Mouse (Mus musculus): ENCODE measurements around the gene Pde1c. TPM values are rescaled to one million over a fixed set of nuclear protein-coding genes. Genes with fewer than 3 reads are reported as not detected.

Gene Pde1c
- total RNA-seq, 2 experiments from 2014 or later, result 3.1 to 6.3 TPM

- Histone ChIP-seq H3K4me3 (no peak overlapping the region), H3K27ac (no peak overlapping the region)
- intact Hi-C loops (cut with DNase I), result loop anchor here (10.0 kb wide), 1 partner anchor 261 kb away; no protein-coding TSS in a partner anchor
- DNase-seq (ENCODE audit: extremely low spot score in 1 of 2, low spot score in 2 of 2), result no peak
- TF ChIP-seq CTCF (IDR thresholded peaks at IDR 0.05), result no peak
These were observed 143.1 kb downstream of the Pde1c start for GRCm38 (mm10) chr6:56425846-56426245.

GRCm38 (mm10) chr6:56422866-56423265 is 146.0 kb downstream of the Pde1c start:
- Histone ChIP-seq H3K27ac (no peak overlapping the region), H3K4me3 (no peak overlapping the region)
- intact Hi-C loops (cut with DNase I), result loop anchor here (10.0 kb wide), 1 partner anchor 258 kb away; no protein-coding TSS in a partner anchor
- DNase-seq (ENCODE audit: extremely low spot score in 1 of 2, low spot score in 2 of 2), result no peak
- no peak for TF ChIP-seq CTCF (IDR thresholded peaks at IDR 0.05)

GRCm38 (mm10) chr6:56416191-56416590 is 152.7 kb downstream of the Pde1c start:
- no peak for TF ChIP-seq CTCF (IDR thresholded peaks at IDR 0.05)

GRCm38 (mm10) chr6:56389178-56389577 is 179.7 kb downstream of the Pde1c start:
- no peak overlapping the region for H3K4me3 ChIP-seq
- no peak for TF ChIP-seq CTCF (IDR thresholded peaks at IDR 0.05)
- intact Hi-C loops (cut with DNase I), result no loop called here
- H3K27ac ChIP-seq, result no peak overlapping the region
- DNase-seq (ENCODE audit: extremely low spot score in 1 of 2, low spot score in 2 of 2), result no peak

More at GRCm38 (mm10) chr6:56416191-56416590, 152.7 kb downstream of the Pde1c start:
- DNase-seq (ENCODE audit: extremely low spot score in 1 of 2, low spot score in 2 of 2), result no peak
- intact Hi-C loops (cut with DNase I), result no loop called here
- Histone ChIP-seq H3K4me3 (no peak overlapping the region), H3K27ac (no peak overlapping the region)

GRCm38 (mm10) chr6:56376359-56376758 is 192.5 kb downstream of the Pde1c start:
- Histone ChIP-seq H3K27ac (no peak overlapping the region), H3K4me3 (no peak overlapping the region)
- intact Hi-C loops (cut with DNase I), result no loop called here
- no peak for DNase-seq (ENCODE audit: extremely low spot score in 1 of 2, low spot score in 2 of 2)
- TF ChIP-seq CTCF (IDR thresholded peaks at IDR 0.05), result no peak

- Histone ChIP-seq H3K4me3 (no peak overlapping the region), H3K27ac (no peak overlapping the region)
- no peak for DNase-seq (ENCODE audit: extremely low spot score in 1 of 2, low spot score in 2 of 2)
- intact Hi-C loops (cut with DNase I), result no loop called here
- no peak for TF ChIP-seq CTCF (IDR thresholded peaks at IDR 0.05)
These were observed 194.7 kb downstream of the Pde1c start for GRCm38 (mm10) chr6:56374180-56374579.

- intact Hi-C loops (cut with DNase I), result no loop called here
- no peak for DNase-seq (ENCODE audit: extremely low spot score in 1 of 2, low spot score in 2 of 2)
- no peak overlapping the region for H3K27ac ChIP-seq
- H3K4me3 ChIP-seq, result no peak overlapping the region
- no peak for TF ChIP-seq CTCF (IDR thresholded peaks at IDR 0.05)
These were observed 195.2 kb downstream of the Pde1c start for GRCm38 (mm10) chr6:56373753-56374152.

GRCm38 (mm10) chr6:56373046-56373751 is 195.7 kb downstream of the Pde1c start:
- no peak for TF ChIP-seq CTCF (IDR thresholded peaks at IDR 0.05)
- no peak for DNase-seq (ENCODE audit: extremely low spot score in 1 of 2, low spot score in 2 of 2)
- no peak overlapping the region for H3K4me3 ChIP-seq
- intact Hi-C loops (cut with DNase I), result no loop called here
- no peak overlapping the region for H3K27ac ChIP-seq

- intact Hi-C loops (cut with DNase I), result no loop called here
- DNase-seq (ENCODE audit: extremely low spot score in 1 of 2, low spot score in 2 of 2), result no peak
- no peak overlapping the region for H3K4me3 ChIP-seq
- no peak overlapping the region for H3K27ac ChIP-seq
- no peak for TF ChIP-seq CTCF (IDR thresholded peaks at IDR 0.05)
These were observed 199.4 kb downstream of the Pde1c start for GRCm38 (mm10) chr6:56369462-56369861.

GRCm38 (mm10) chr6:56368116-56368515 is 200.8 kb downstream of the Pde1c start:
- Histone ChIP-seq H3K4me3 (no peak overlapping the region), H3K27ac (no peak overlapping the region)
- intact Hi-C loops (cut with DNase I), result no loop called here
- TF ChIP-seq CTCF (IDR thresholded peaks at IDR 0.05), result no peak
- DNase-seq (ENCODE audit: extremely low spot score in 1 of 2, low spot score in 2 of 2), result no peak

GRCm38 (mm10) chr6:56367257-56367656 is 201.6 kb downstream of the Pde1c start:
- intact Hi-C loops (cut with DNase I), result no loop called here
- no peak for TF ChIP-seq CTCF (IDR thresholded peaks at IDR 0.05)
- Histone ChIP-seq H3K4me3 (no peak overlapping the region), H3K27ac (no peak overlapping the region)
- no peak for DNase-seq (ENCODE audit: extremely low spot score in 1 of 2, low spot score in 2 of 2)

- TF ChIP-seq CTCF (IDR thresholded peaks at IDR 0.05), result no peak
- Histone ChIP-seq H3K4me3 (no peak overlapping the region), H3K27ac (no peak overlapping the region)
- intact Hi-C loops (cut with DNase I), result no loop called here
- no peak for DNase-seq (ENCODE audit: extremely low spot score in 1 of 2, low spot score in 2 of 2)
These were observed 206.3 kb downstream of the Pde1c start for GRCm38 (mm10) chr6:56362650-56363049.

- peak in 1 of 2 experiments; percentile 15 for DNase-seq (ENCODE audit: extremely low spot score in 1 of 2, low spot score in 2 of 2)
- Histone ChIP-seq H3K27ac (no peak overlapping the region), H3K4me3 (peak overlapping the region; percentile 43)
- intact Hi-C loops (cut with DNase I), result no loop called here
- TF ChIP-seq CTCF (IDR thresholded peaks at IDR 0.05), result peak; percentile 16; the same call in 1 of the 2 replicates
These were observed 206.8 kb downstream of the Pde1c start for GRCm38 (mm10) chr6:56362128-56362545.

All from left cerebral cortex, adult 2 months (tissue).